Mouse (Mus musculus) CD4-positive helper T cell, adult 2 months (primary cell): ENCODE results near the gene Hyal1.

ENCODE experiments used
- DNase-seq: peaks from one replicate; pipeline ENCODE4 v3.0.0-alpha.2; 2012; ENCODE audit warnings: low read depth, missing footprints, low spot score

Hyal1 gene

DNA sequence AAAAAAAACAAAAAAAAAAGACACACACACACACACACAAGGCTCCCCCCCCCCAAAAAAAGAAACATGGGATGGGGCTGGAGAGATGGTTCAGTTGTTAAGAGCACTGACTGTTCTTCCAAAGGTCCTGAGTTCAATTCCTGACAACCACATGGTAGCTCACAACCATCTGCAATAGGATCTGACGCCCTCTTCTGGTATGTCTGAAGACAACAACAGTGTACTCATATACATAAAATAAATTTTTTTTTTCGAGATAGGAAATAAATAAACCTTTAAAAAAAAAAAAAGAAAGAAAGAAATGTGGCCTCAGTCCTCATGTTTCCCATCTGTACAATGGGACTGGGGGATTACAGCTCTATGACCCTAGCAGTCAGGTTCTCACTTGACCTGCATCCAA, 40.7 kb downstream of the Hyal1 start:
- no peak for DNase-seq

- DNase-seq, result no peak
Measured at GRCm38 (mm10) chr9:107618098-107618497, 41.4 kb downstream of the Hyal1 start.

DNA sequence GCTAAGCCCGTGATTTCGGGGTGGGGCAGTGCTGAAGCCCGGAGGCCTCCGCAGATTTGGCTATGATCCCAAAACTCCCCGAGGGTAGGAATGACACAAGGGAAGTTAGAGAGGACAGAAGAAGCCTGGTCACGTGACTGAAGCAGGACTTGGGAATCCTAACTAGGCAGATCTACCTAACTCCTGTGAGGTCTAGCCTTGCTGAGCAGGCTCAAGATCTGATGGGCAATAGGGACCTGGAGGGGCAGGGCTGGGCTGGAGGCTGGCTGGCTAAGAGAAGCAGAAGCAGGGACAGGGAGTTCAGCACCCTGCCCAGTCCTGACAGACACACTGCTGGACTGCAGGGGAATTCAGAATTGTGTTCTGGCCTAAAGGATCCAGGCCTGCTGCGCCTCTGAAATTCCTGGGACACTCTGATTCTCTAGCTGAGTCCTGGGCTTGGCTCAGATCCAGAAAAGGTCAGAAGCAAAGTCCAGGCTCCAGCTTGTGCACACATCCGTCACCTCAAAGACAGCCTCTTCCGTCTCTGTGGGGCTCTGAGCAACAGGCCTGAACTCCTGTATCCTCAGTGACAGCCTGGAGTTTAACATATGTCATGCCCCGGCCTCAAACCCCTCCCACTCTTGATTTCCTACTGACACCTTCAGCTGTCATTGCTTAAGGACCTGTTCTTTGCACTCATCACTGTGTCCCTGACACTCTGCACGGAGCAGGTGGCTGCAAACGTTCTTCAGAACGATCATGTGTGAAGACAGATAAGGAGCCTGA, 42.2 kb downstream of the Hyal1 start:
- DNase-seq, result no peak

DNA sequence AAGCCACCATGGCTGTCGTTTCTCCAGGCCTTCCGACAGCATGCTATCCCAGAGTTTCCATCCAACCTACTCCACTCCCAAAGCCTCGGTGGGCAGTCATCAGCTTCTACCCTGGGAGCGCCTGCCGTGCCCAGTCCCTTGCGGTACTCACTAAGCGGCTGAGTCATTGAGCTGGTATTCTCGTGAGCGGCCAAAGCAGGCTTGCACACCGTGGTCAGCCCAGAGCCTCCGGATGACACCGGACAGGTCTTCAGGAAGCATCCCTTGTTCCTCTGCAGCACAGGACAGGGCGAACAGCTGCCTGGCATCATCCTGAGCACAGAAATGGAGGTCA, 42.8 kb downstream of the Hyal1 start:
- DNase-seq, result no peak

- DNase-seq, result no peak
Measured at GRCm38 (mm10) chr9:107620954-107621353, 44.2 kb downstream of the Hyal1 start.

GRCm38 (mm10) chr9:107624539-107624938, 47.8 kb downstream of the Hyal1 start:
- DNase-seq, result peak; percentile 80

GRCm38 (mm10) chr9:107624951-107625350, 48.2 kb downstream of the Hyal1 start:
- DNase-seq, result no peak

GRCm38 (mm10) chr9:107625351-107626128, 48.8 kb downstream of the Hyal1 start:
- DNase-seq, result no peak

- DNase-seq, result no peak
Measured at GRCm38 (mm10) chr9:107626158-107626843, 49.6 kb downstream of the Hyal1 start.

DNA sequence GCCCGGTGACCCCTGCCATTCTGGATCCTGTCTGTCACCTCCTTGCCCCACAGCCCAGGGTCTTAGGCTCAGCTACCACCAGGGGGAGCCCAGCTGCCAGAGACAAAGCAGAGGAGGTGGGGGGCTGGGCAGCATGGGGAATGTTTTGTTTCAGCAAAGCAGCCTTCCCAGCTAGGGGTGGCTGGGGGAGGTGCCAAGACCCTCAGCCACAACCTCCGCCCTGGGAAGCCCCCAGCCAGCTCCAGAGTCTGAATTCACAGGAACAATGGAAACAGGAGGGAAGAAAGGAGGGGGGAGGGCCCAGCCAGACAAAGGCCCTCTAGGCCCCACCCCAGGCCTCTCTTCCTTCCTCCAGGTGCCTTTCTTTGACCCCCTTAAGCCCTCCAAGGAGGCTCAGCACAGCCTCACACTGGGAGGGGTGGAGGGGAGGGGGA, 50.1 kb downstream of the Hyal1 start:
- DNase-seq, result peak; percentile 80

GRCm38 (mm10) chr9:107627387-107628255, 50.9 kb downstream of the Hyal1 start:
- DNase-seq, result no peak

GRCm38 (mm10) chr9:107628721-107629410, 52.1 kb downstream of the Hyal1 start:
- peak; percentile 52 for DNase-seq

DNA sequence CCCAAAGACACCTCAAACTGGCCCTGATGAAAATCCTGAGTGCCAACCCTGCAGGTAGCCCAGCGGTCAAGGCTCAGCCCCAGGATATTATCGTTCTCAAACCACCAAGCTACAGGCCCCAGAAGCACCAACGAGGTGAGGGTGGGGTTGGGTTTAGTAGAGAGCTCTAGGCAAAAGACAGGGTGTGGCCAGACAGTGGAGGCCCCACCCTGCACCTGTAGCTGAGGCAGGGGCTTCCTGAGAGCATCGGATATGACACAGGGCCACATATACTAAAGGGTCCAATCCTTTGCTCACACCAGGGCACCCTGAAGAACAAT, 52.6 kb downstream of the Hyal1 start:
- DNase-seq, result peak; percentile 58

- DNase-seq, result peak; percentile 66
Measured at GRCm38 (mm10) chr9:107629901-107630425, 53.2 kb downstream of the Hyal1 start.

DNA sequence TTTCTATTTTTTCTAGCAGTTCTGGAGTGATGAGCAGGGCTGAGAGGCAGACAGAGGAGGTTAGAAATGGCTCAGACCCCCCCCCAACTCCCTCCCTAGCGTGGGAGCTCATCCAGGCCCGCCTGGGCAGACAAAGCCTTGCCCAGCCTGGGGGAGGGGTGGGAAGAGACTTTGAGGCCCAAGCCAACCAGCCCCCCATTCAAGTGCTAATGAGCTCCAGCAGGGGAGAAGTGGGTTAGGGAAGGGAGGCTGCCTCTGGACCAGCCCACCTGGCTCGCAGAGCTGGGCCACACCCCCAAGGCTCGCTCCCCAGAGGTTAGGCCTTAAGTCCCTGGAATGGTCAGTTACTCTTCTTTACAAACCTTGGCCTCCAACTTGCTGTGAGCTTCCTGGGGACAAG, 53.8 kb downstream of the Hyal1 start:
- DNase-seq, result no peak
